Comparison of ENCODE assay signal across 7 mouse cellular contexts in genomic region chrX:94990903-94991302, GRCm38 (mm10). TPM values are rescaled to one million over a fixed set of nuclear protein-coding genes. Genes with fewer than 3 reads are reported as not detected.
DNase-seq lines count a peak whose midpoint lies in the region; ATAC-seq and TF ChIP-seq lines count a peak whose summit lies in the region.

No protein-coding gene starts in this region.

- H3K9me3 ChIP-seq in lung, embryonic 16.5 days (ENCODE audit: control insufficient read depth, low read length): no peaks in the 10 kb centered on the region
- no peaks in the 10 kb centered on the region for H3K9me3 ChIP-seq in forebrain, embryonic 16.5 days (ENCODE audit: control insufficient read depth, low read length)
- no peaks in the 10 kb centered on the region for H3K9me3 ChIP-seq in liver, embryonic 12.5 days (replicated peaks)
- no peaks in the 10 kb centered on the region for H3K9me3 ChIP-seq in stomach, postnatal 0 days (ENCODE audit: control insufficient read depth, low read length)

- H3K4me1 ChIP-seq in lung, embryonic 16.5 days (replicated peaks; ENCODE audit: control insufficient read depth, insufficient read depth, low read length): no peaks in the 10 kb centered on the region
- no peaks in the 10 kb centered on the region for H3K4me1 ChIP-seq in forebrain, embryonic 16.5 days (replicated peaks; ENCODE audit: control insufficient read depth, insufficient read depth, low read length)
- H3K4me1 ChIP-seq in liver, embryonic 12.5 days: 0 out of 2 replicates have a peak, but pooled peaks cover 11% of the 10 kb centered on the region
- H3K4me1 ChIP-seq in stomach, postnatal 0 days (replicated peaks; ENCODE audit: control insufficient read depth, insufficient read depth): no peaks in the 10 kb centered on the region

- H3K4me2 ChIP-seq in lung, embryonic 16.5 days (ENCODE audit: low read depth, low read length): peak overlapping the region; percentile 62
- H3K4me2 ChIP-seq in forebrain, embryonic 16.5 days (ENCODE audit: low read length): peak overlapping the region; percentile 60
- H3K4me2 ChIP-seq in liver, embryonic 12.5 days: peak overlapping the region; percentile 70
- peak overlapping the region; percentile 50 for H3K4me2 ChIP-seq in stomach, postnatal 0 days (replicated peaks; ENCODE audit: low read depth)

- 0 out of 2 replicates have a peak, but pooled peaks have one; percentile 44 for ATAC-seq in lung, embryonic 16.5 days (ENCODE audit: low read depth)
- 0 out of 2 replicates have a peak, but pooled peaks have one; percentile 20 for ATAC-seq in forebrain, embryonic 16.5 days
- ATAC-seq in liver, embryonic 12.5 days: no peak
- no peak for ATAC-seq in stomach, postnatal 0 days (ENCODE audit: low FRiP score, low TSS enrichment)

- no peak for TF ChIP-seq CTCF in stomach, postnatal 0 days (IDR thresholded peaks at IDR 0.05; ENCODE audit: low read depth)

- no peak overlapping the region for H3K27ac ChIP-seq in lung, embryonic 16.5 days (ENCODE audit: low read length)
- H3K27ac ChIP-seq in forebrain, embryonic 16.5 days (ENCODE audit: low read length): no peak overlapping the region
- no peak overlapping the region for H3K27ac ChIP-seq in liver, embryonic 12.5 days
- H3K27ac ChIP-seq in stomach, postnatal 0 days (replicated peaks): no peak overlapping the region

- H3K9ac ChIP-seq in lung, embryonic 16.5 days (ENCODE audit: low read length): peak overlapping the region; percentile 67; the same call in 1 of the 2 replicates
- H3K9ac ChIP-seq in forebrain, embryonic 16.5 days (replicated peaks; ENCODE audit: low read depth, low read length): peak overlapping the region; percentile 64
- H3K9ac ChIP-seq in liver, embryonic 12.5 days: no peak overlapping the region
- no peak overlapping the region for H3K9ac ChIP-seq in stomach, postnatal 0 days (ENCODE audit: low read length)

- 51% methylated on average over 2 of the region's 2 CpGs for WGBS in lung, embryonic 16.5 days
- WGBS in forebrain, embryonic 16.5 days: 82% methylated on average over 2 of the region's 2 CpGs
- WGBS in liver, embryonic 12.5 days (ENCODE audit: insufficient replicate concordance): 71% methylated on average over 2 of the region's 2 CpGs
- 71% methylated on average over 2 of the region's 2 CpGs for WGBS in stomach, postnatal 0 days

- TF ChIP-seq EP300 in stomach, postnatal 0 days (optimal IDR thresholded peaks at IDR 0.05): no peak

- peak overlapping the region; percentile 44; the same call in 1 of the 2 replicates for H3K4me3 ChIP-seq in lung, embryonic 16.5 days (ENCODE audit: low read length)
- peak overlapping the region; percentile 43 for H3K4me3 ChIP-seq in forebrain, embryonic 16.5 days (replicated peaks; ENCODE audit: low read length)
- H3K4me3 ChIP-seq in liver, embryonic 12.5 days: peak overlapping the region; percentile 43
- H3K4me3 ChIP-seq in stomach, postnatal 0 days (ENCODE audit: low read depth, low read length): peak overlapping the region; percentile 25

- H3K27me3 ChIP-seq in lung, embryonic 16.5 days (ENCODE audit: control insufficient read depth, insufficient read depth, low read depth, low read length): no peaks in the 10 kb centered on the region; the same call in none of the 2 replicates
- H3K27me3 ChIP-seq in forebrain, embryonic 16.5 days (replicated peaks; ENCODE audit: control insufficient read depth, insufficient read depth, low read length): no peaks in the 10 kb centered on the region; the same call in 1 of the 2 replicates
- peaks cover 15% of the 10 kb centered on the region for H3K27me3 ChIP-seq in liver, embryonic 12.5 days (replicated peaks)
- H3K27me3 ChIP-seq in stomach, postnatal 0 days (ENCODE audit: control insufficient read depth, insufficient read depth, low read length): no peaks in the 10 kb centered on the region

- no peaks in the 10 kb centered on the region for H3K36me3 ChIP-seq in lung, embryonic 16.5 days (ENCODE audit: control insufficient read depth, insufficient read depth, low read length)
- no peaks in the 10 kb centered on the region for H3K36me3 ChIP-seq in forebrain, embryonic 16.5 days (ENCODE audit: control insufficient read depth, insufficient read depth)
- no peaks in the 10 kb centered on the region for H3K36me3 ChIP-seq in liver, embryonic 12.5 days
- H3K36me3 ChIP-seq in stomach, postnatal 0 days (ENCODE audit: control insufficient read depth, insufficient read depth, low read length): no peaks in the 10 kb centered on the region

- no peak for DNase-seq in lung, postnatal 25 days (ENCODE audit: low spot score)
- no peak for DNase-seq in stomach, postnatal 0 days (ENCODE audit: low spot score)
- DNase-seq in frontal cortex, adult 2 months (ENCODE audit: extremely low spot score in 1 of 2, low spot score in 1 of 2): no peak
- no peak for DNase-seq in frontal cortex, postnatal 14 days (ENCODE audit: low spot score in 2 of 2)

RNA-seq across cellular contexts. Expression of gene Spin4, which starts 35.6 kb away (rescaled TPM):
- polyA plus RNA-seq in lung, embryonic 16.5 days (2015; fragmentation: Nextera tagmentation; extraction: Ambion mirVana): 8.2 and 10.6 TPM in 2 replicates
- 4.3 and 5.6 TPM in 2 replicates for polyA plus RNA-seq in forebrain, embryonic 16.5 days (2015; fragmentation: Nextera tagmentation; extraction: Ambion mirVana)
- 1.5 and 2.1 TPM in 2 replicates for polyA plus RNA-seq in liver, embryonic 12.5 days (2016; fragmentation: Nextera tagmentation; extraction: Ambion mirVana)
- polyA plus RNA-seq in stomach, postnatal 0 days (2015; fragmentation: Nextera tagmentation; extraction: Ambion mirVana): 3.8 and 4.1 TPM in 2 replicates
- 0.48 and 0.66 TPM in 2 replicates for polyA plus RNA-seq in frontal cortex, adult 2 months (2012; rRNA removed)

Comparison
In these comparisons a context has a peak if more than half of its experiments do, and no peak if none do; other contexts are left out.
1. ATAC-seq: peak in lung, embryonic 16.5 days (single experiment) and forebrain, embryonic 16.5 days (single experiment); none in liver, embryonic 12.5 days (single experiment) and stomach, postnatal 0 days (single experiment).
2. H3K9ac ChIP-seq: peak in lung, embryonic 16.5 days (single experiment) and forebrain, embryonic 16.5 days (single experiment); none in liver, embryonic 12.5 days (single experiment) and stomach, postnatal 0 days (single experiment).
3. Peak in every context shown above with its lines, with median percentiles within 50 percentile points of each other: H3K4me2 ChIP-seq and H3K4me3 ChIP-seq.